Mouse (Mus musculus): ENCODE measurements around the gene Slc38a4. TPM values are rescaled to one million over a fixed set of nuclear protein-coding genes. Genes with fewer than 3 reads are reported as not detected.

Gene Slc38a4
- 53.5 and 53.9 TPM in 2 replicates for polyA plus RNA-seq (2014; fragmentation: Nextera tagmentation; extraction: Ambion mirVana)

- WGBS, result 45% methylated on average over 9 of the region's 9 CpGs
- Histone ChIP-seq H3K9me3 (ENCODE audit: control insufficient read depth, low read length) (peaks cover 4% of the 10 kb centered on the region; the same call in 1 of the 2 replicates), H3K4me2 (ENCODE audit: low read depth) (peak within 1 kb of the TSS; percentile 53), H3K27ac (ENCODE audit: low read depth, low read length) (no peak within 1 kb of the TSS), H3K4me1 (ENCODE audit: control insufficient read depth, insufficient read depth, low read length) (no peaks in the 10 kb centered on the region), H3K27me3 (ENCODE audit: control insufficient read depth, insufficient read depth, low read length) (no peaks in the 10 kb centered on the region), H3K36me3 (ENCODE audit: control insufficient read depth, insufficient read depth, low read length) (no peaks in the 10 kb centered on the region), H3K4me3 (ENCODE audit: low read depth, low read length) (peak within 1 kb of the TSS; percentile 39), H3K9ac (ENCODE audit: low read length) (peak within 1 kb of the TSS; percentile 36)
- DNase-seq (ENCODE audit: low spot score) (peak; percentile 49), ATAC-seq (ENCODE audit: insufficient read depth, low FRiP score, low TSS enrichment) (no peak)
These were observed at the start of gene Slc38a4 for GRCm38 (mm10) chr15:97055794-97056193. TSS of gene Slc38a4 (minus strand) at chr15:97055956.

DNA sequence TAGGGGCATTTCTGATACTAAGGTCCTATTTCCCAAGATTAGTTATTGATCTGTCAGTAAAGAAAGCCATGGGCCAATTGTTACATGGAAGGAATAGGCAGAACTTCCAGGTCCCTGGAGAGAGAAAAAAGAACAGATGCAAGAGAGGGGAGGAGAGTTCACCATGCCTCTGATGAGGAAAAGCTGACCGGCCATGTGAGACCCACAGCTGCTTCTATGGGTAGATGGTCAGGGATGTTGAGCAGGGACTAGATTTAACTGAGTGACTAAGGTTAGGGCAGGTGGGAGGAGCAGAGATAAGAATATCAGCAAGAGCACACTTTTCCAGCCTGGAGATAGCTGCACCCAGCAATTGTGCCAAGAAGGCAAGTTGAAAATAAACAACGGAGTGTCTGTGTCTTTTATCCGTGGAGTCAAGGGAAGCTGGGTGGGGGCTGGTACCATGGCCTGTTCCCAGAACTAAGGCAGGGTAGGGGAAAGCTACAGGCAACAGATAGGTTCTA lies 49.2 kb upstream of the Slc38a4 start:
- DNase-seq (ENCODE audit: low spot score) (no peak), ATAC-seq (ENCODE audit: insufficient read depth, low FRiP score, low TSS enrichment) (no peak)
- no peak overlapping the region for H3K27ac ChIP-seq (ENCODE audit: low read depth, low read length)
- no peak overlapping the region for H3K4me3 ChIP-seq (ENCODE audit: low read depth, low read length)
- no peaks in the 10 kb centered on the region for H3K4me1 ChIP-seq (ENCODE audit: control insufficient read depth, insufficient read depth, low read length)
- no peaks in the 10 kb centered on the region for H3K36me3 ChIP-seq (ENCODE audit: control insufficient read depth, insufficient read depth, low read length)
- no peaks in the 10 kb centered on the region for H3K27me3 ChIP-seq (ENCODE audit: control insufficient read depth, insufficient read depth, low read length)
- H3K9me3 ChIP-seq (ENCODE audit: control insufficient read depth, low read length), result no peaks in the 10 kb centered on the region
- WGBS, result 85% methylated on average over 3 of the region's 3 CpGs
- no peak overlapping the region for H3K4me2 ChIP-seq (ENCODE audit: low read depth)
- no peak overlapping the region for H3K9ac ChIP-seq (ENCODE audit: low read length)

DNA sequence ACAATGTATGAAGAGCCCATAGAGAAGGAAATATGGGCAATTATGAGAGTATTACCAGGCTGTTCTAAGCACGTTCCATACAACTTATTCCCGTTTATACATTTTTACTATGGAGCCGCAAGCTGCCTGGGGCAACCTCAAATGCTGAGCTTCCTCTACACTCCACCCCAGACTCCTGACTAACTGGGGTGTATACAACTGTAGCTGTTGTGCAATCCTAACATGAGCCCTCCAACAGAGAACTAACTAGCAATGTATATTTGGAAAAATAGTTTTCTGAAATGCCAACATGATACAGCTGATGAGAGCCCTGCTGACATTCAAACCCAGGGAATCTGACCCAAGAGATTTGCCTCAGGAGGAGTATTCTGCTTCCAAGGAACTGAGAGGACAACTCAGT lies 48.3 kb upstream of the Slc38a4 start:
- no peak overlapping the region for H3K9ac ChIP-seq (ENCODE audit: low read length)
- WGBS, result 90% methylated on average over 3 of the region's 3 CpGs
- no peak for DNase-seq (ENCODE audit: low spot score)
- no peak overlapping the region for H3K4me2 ChIP-seq (ENCODE audit: low read depth)
- H3K9me3 ChIP-seq (ENCODE audit: control insufficient read depth, low read length), result no peaks in the 10 kb centered on the region
- H3K27me3 ChIP-seq (ENCODE audit: control insufficient read depth, insufficient read depth, low read length), result no peaks in the 10 kb centered on the region
- no peaks in the 10 kb centered on the region for H3K36me3 ChIP-seq (ENCODE audit: control insufficient read depth, insufficient read depth, low read length)
- H3K27ac ChIP-seq (ENCODE audit: low read depth, low read length), result no peak overlapping the region
- no peak for ATAC-seq (ENCODE audit: insufficient read depth, low FRiP score, low TSS enrichment)
- no peak overlapping the region for H3K4me3 ChIP-seq (ENCODE audit: low read depth, low read length)
- H3K4me1 ChIP-seq (ENCODE audit: control insufficient read depth, insufficient read depth, low read length), result no peaks in the 10 kb centered on the region

GRCm38 (mm10) chr15:97102811-97103210 lies 47.1 kb upstream of the Slc38a4 start:
- Histone ChIP-seq H3K36me3 (ENCODE audit: control insufficient read depth, insufficient read depth, low read length) (no peaks in the 10 kb centered on the region), H3K27me3 (ENCODE audit: control insufficient read depth, insufficient read depth, low read length) (no peaks in the 10 kb centered on the region), H3K4me1 (ENCODE audit: control insufficient read depth, insufficient read depth, low read length) (no peaks in the 10 kb centered on the region), H3K27ac (ENCODE audit: low read depth, low read length) (no peak overlapping the region), H3K4me2 (ENCODE audit: low read depth) (no peak overlapping the region), H3K9me3 (ENCODE audit: control insufficient read depth, low read length) (no peaks in the 10 kb centered on the region), H3K4me3 (ENCODE audit: low read depth, low read length) (no peak overlapping the region), H3K9ac (ENCODE audit: low read length) (no peak overlapping the region)
- DNase-seq (ENCODE audit: low spot score), result no peak
- no peak for ATAC-seq (ENCODE audit: insufficient read depth, low FRiP score, low TSS enrichment)
- 77% methylated on average over 10 of the region's 10 CpGs for WGBS

DNA sequence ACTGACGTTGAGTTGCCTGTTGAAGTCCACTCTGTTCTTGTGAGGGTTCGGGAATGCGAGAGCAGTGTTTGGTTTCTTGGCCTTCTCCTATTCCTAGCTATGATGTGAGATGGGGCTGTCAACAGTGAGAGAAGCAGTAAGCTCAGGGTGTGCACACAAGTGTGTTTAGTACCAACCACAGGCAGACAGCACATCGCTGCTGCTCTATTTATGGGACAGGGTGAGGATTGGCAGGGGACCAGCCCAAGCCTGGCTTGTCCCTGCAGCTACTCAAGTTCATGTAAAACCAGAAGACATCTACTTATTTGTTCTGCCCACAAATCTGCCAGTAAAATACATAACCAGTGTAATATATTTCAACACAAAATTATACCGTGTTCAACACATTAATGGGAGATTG lies 46.4 kb upstream of the Slc38a4 start:
- H3K4me2 ChIP-seq (ENCODE audit: low read depth), result no peak overlapping the region

DNA sequence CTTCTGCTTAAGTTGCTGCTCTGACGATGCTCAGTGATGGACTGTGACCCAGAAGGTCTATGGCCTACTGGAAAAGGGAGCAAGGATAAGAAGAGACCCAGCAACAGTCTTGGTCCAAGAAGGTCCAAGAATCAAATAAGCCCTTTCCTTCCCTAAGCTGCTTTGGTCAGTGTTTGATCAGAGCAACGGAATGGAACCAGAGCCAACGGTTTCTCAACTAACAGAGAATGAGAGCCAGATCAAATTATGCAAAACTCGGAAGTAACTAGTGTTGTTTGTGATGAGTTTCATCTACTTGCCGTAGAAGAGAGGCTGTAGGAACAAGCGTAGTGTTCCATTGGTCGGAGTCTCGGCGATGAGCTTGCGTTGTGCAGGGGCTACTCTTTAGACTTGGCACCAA lies 43.3 kb upstream of the Slc38a4 start:
- Histone ChIP-seq H3K4me3 (ENCODE audit: low read depth, low read length) (no peak overlapping the region), H3K9me3 (ENCODE audit: control insufficient read depth, low read length) (no peaks in the 10 kb centered on the region), H3K4me1 (ENCODE audit: control insufficient read depth, insufficient read depth, low read length) (no peaks in the 10 kb centered on the region), H3K9ac (ENCODE audit: low read length) (no peak overlapping the region), H3K27me3 (ENCODE audit: control insufficient read depth, insufficient read depth, low read length) (no peaks in the 10 kb centered on the region), H3K4me2 (ENCODE audit: low read depth) (no peak overlapping the region), H3K27ac (ENCODE audit: low read depth, low read length) (no peak overlapping the region), H3K36me3 (ENCODE audit: control insufficient read depth, insufficient read depth, low read length) (no peaks in the 10 kb centered on the region)
- ATAC-seq (ENCODE audit: insufficient read depth, low FRiP score, low TSS enrichment) (no peak), DNase-seq (ENCODE audit: low spot score) (no peak)
- WGBS, result 98% methylated on average over 10 of the region's 10 CpGs

More for the DNA sequence above, 46.4 kb upstream of the Slc38a4 start:
- no peak for DNase-seq (ENCODE audit: low spot score)
- Histone ChIP-seq H3K36me3 (ENCODE audit: control insufficient read depth, insufficient read depth, low read length) (no peaks in the 10 kb centered on the region), H3K9me3 (ENCODE audit: control insufficient read depth, low read length) (no peaks in the 10 kb centered on the region), H3K4me3 (ENCODE audit: low read depth, low read length) (no peak overlapping the region), H3K9ac (ENCODE audit: low read length) (no peak overlapping the region), H3K27me3 (ENCODE audit: control insufficient read depth, insufficient read depth, low read length) (no peaks in the 10 kb centered on the region), H3K27ac (ENCODE audit: low read depth, low read length) (no peak overlapping the region), H3K4me1 (ENCODE audit: control insufficient read depth, insufficient read depth, low read length) (no peaks in the 10 kb centered on the region)
- 90% methylated on average over 5 of the region's 5 CpGs for WGBS
- no peak for ATAC-seq (ENCODE audit: insufficient read depth, low FRiP score, low TSS enrichment)

- 87% methylated on average over 4 of the region's 4 CpGs for WGBS
- H3K27ac ChIP-seq (ENCODE audit: low read depth, low read length), result no peak overlapping the region
These were observed 41.8 kb upstream of the Slc38a4 start for GRCm38 (mm10) chr15:97097548-97097947.

DNA sequence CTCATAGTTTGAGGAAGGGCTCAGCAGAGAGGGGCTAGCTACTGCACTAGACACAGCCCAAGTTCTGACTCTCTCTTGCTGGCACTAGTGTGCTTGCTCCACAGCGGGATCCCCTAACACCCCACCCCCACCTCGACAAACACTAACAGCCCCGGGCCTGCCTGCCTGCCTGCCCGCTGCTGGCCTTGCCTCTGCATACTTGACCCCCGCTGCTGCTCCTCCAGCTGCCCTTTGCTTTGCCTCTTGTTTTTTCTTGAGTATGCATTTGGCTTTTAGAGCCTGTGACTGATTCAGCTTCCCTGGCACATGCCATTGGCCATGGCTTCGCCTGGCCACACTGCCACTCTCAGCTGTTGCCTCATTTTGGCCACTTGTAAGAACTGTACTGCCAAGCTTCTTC lies 33.8 kb upstream of the Slc38a4 start:
- H3K9ac ChIP-seq (ENCODE audit: low read length), result no peak overlapping the region
- H3K4me2 ChIP-seq (ENCODE audit: low read depth), result peak overlapping the region; percentile 24; the same call in 1 of the 2 replicates
- 8% methylated on average over 6 of the region's 6 CpGs for WGBS
- H3K36me3 ChIP-seq (ENCODE audit: control insufficient read depth, insufficient read depth, low read length), result no peaks in the 10 kb centered on the region
- no peak overlapping the region for H3K4me3 ChIP-seq (ENCODE audit: low read depth, low read length)
- no peaks in the 10 kb centered on the region for H3K27me3 ChIP-seq (ENCODE audit: control insufficient read depth, insufficient read depth, low read length)
- peaks cover 6% of the 10 kb centered on the region for H3K4me1 ChIP-seq (ENCODE audit: control insufficient read depth, insufficient read depth, low read length)
- H3K9me3 ChIP-seq (ENCODE audit: control insufficient read depth, low read length), result no peaks in the 10 kb centered on the region
- DNase-seq (ENCODE audit: low spot score) (peak; percentile 37), ATAC-seq (ENCODE audit: insufficient read depth, low FRiP score, low TSS enrichment) (peak; percentile 35; the same call in 1 of the 2 replicates)
- H3K27ac ChIP-seq (ENCODE audit: low read depth, low read length), result no peak overlapping the region

More at GRCm38 (mm10) chr15:97097548-97097947, 41.8 kb upstream of the Slc38a4 start:
- H3K4me3 ChIP-seq (ENCODE audit: low read depth, low read length), result no peak overlapping the region
- no peaks in the 10 kb centered on the region for H3K27me3 ChIP-seq (ENCODE audit: control insufficient read depth, insufficient read depth, low read length)
- DNase-seq (ENCODE audit: low spot score) (no peak), ATAC-seq (ENCODE audit: insufficient read depth, low FRiP score, low TSS enrichment) (no peak)
- no peaks in the 10 kb centered on the region for H3K36me3 ChIP-seq (ENCODE audit: control insufficient read depth, insufficient read depth, low read length)
- no peak overlapping the region for H3K4me2 ChIP-seq (ENCODE audit: low read depth)
- H3K4me1 ChIP-seq (ENCODE audit: control insufficient read depth, insufficient read depth, low read length), result no peaks in the 10 kb centered on the region
- H3K9me3 ChIP-seq (ENCODE audit: control insufficient read depth, low read length), result no peaks in the 10 kb centered on the region
- H3K9ac ChIP-seq (ENCODE audit: low read length), result no peak overlapping the region

GRCm38 (mm10) chr15:97085833-97086232 lies 30.1 kb upstream of the Slc38a4 start:
- Histone ChIP-seq H3K27me3 (ENCODE audit: control insufficient read depth, insufficient read depth, low read length) (no peaks in the 10 kb centered on the region), H3K4me2 (ENCODE audit: low read depth) (no peak overlapping the region), H3K36me3 (ENCODE audit: control insufficient read depth, insufficient read depth, low read length) (no peaks in the 10 kb centered on the region), H3K27ac (ENCODE audit: low read depth, low read length) (no peak overlapping the region), H3K9me3 (ENCODE audit: control insufficient read depth, low read length) (no peaks in the 10 kb centered on the region), H3K4me3 (ENCODE audit: low read depth, low read length) (no peak overlapping the region), H3K4me1 (ENCODE audit: control insufficient read depth, insufficient read depth, low read length) (peaks cover 6% of the 10 kb centered on the region), H3K9ac (ENCODE audit: low read length) (no peak overlapping the region)
- DNase-seq (ENCODE audit: low spot score) (peak; percentile 39), ATAC-seq (ENCODE audit: insufficient read depth, low FRiP score, low TSS enrichment) (no peak)
- WGBS, result 57% methylated on average over 5 of the region's 5 CpGs

Data from neural tube, embryonic 11.5 days (tissue).